Mouse (Mus musculus) liver, embryonic 16.5 days (tissue): ENCODE results near the gene Polg2. TPM values are rescaled to one million over a fixed set of nuclear protein-coding genes. Genes with fewer than 3 reads are reported as not detected.

ENCODE experiments used
- ATAC-seq: fragments of 200-750 bp; cut with Nextera tagmentation; 2 replicates; pipeline ENCODE4 v1.8.0; 2017; ENCODE audit warnings: low read depth, mild to moderate bottlenecking, moderate number of reproducible peaks, moderate library complexity
- H3K27ac ChIP-seq: fragments of 300-500 bp; sonication (generic); 2 replicates; pipeline ENCODE4 v1.5.1; 2014; ENCODE audit warnings: mild to moderate bottlenecking, low read length
- H3K27me3 ChIP-seq: fragments of 300-500 bp; sonication (generic); 2 replicates; pipeline ENCODE4 v1.6.1; 2014; ENCODE audit warnings: low read depth, low read length, mixed read lengths; ENCODE audit not compliant: control insufficient read depth, insufficient read depth
- H3K36me3 ChIP-seq: fragments of 300-500 bp; sonication (generic); 2 replicates; pipeline ENCODE4 v1.6.1; 2014; ENCODE audit warnings: mild to moderate bottlenecking; ENCODE audit not compliant: control insufficient read depth, insufficient read depth
- H3K4me1 ChIP-seq: fragments of 300-500 bp; sonication (generic); 2 replicates; pipeline ENCODE4 v1.6.1; 2014; ENCODE audit warnings: low read depth, low read length, mixed read lengths; ENCODE audit not compliant: control insufficient read depth
- H3K4me2 ChIP-seq: fragments of 300-500 bp; sonication (generic); 2 replicates; pipeline ENCODE4 v1.6.1; 2014; ENCODE audit warnings: low read depth, low read length, mixed read lengths
- H3K4me3 ChIP-seq: fragments of 300-500 bp; sonication (generic); 2 replicates; pipeline ENCODE4 v1.5.1; 2014; ENCODE audit warnings: low read depth, mild to moderate bottlenecking, low read length
- H3K9ac ChIP-seq: fragments of 300-500 bp; sonication (generic); 2 replicates; pipeline ENCODE4 v1.6.1; 2014; ENCODE audit warnings: low read depth, low read length
- H3K9me3 ChIP-seq: fragments of 300-500 bp; sonication (generic); replicated peaks from 2 replicates; pipeline ENCODE4 v1.6.1; 2016; ENCODE audit warnings: low read length; ENCODE audit not compliant: control insufficient read depth
- WGBS: fragments of 180-500 bp; shearing (Covaris S2); extraction: QIAGEN DNeasy Blood & Tissue Kit; methylation state at CpG from one replicate; pipeline ENCODE4 v1.1.7; 2014; ENCODE audit not compliant: insufficient replicate concordance; 5-methylcytosine and 5-hydroxymethylcytosine counted together
- polyA plus RNA-seq: library from polyadenylated mRNA; unstranded; fragments of >200 nt; fragmentation: Nextera tagmentation; extraction: Ambion mirVana; gene quantifications from 2 replicates; pipeline ENCODE4 v1.2.1, GENCODE M21; 2015

Gene Polg2
- polyA plus RNA-seq, 1 experiment from 2014 or later = 4.0 TPM

DNA sequence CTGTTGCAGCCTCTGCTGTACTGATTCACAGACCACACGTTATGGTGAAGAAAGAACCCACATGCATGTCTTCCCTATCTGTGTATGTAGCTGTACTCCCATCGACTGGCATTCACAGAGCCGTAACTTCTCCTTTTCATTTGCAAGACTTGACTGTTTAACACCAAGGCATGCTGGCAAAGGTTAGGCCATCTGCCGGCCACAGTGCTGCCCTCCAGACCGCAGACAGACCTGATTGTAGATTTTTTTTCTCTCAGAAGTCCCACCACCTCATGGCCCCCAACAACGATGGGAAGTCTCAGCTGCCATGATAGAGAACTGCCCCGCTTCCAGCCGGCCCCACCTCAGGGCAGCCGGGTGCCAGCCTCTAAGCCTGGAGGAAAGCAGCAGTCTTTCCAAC is 40.3 kb upstream of the Polg2 start:
- no peak overlapping the region for H3K4me2 ChIP-seq
- no peak overlapping the region for H3K27ac ChIP-seq
- peaks cover 23% of the 10 kb centered on the region for H3K36me3 ChIP-seq
- H3K4me3 ChIP-seq = no peak overlapping the region
- H3K4me1 ChIP-seq = no peaks in the 10 kb centered on the region; the same call in 1 of the 2 replicates
- H3K27me3 ChIP-seq = no peaks in the 10 kb centered on the region
- H3K9ac ChIP-seq = no peak overlapping the region
- WGBS = 62% methylated on average over 9 of the region's 9 CpGs
- no peaks in the 10 kb centered on the region for H3K9me3 ChIP-seq
- no peak for ATAC-seq

DNA sequence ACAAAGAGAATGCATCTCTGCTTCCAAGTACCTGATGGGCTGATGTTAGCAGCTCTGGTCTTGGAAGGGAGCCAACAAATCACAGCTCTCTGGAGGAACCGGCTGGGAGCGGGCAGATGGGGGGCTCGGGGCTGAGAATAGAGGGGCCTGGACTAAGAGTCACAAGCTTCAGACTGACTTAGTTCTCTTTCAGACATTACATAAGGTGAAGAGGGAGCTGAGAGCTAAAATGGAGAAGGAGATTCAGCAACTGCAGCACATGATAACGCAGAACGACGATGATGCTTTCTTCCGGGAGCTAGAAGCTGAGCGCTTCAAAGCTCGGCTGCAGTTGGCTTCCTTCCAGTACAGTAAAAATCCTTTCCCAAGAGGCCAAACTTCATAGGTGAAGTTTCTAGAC is 39.0 kb upstream of the Polg2 start:
- no peak overlapping the region for H3K4me2 ChIP-seq
- ATAC-seq = no peak
- H3K9ac ChIP-seq = no peak overlapping the region
- H3K27ac ChIP-seq = no peak overlapping the region
- WGBS = 79% methylated on average over 9 of the region's 9 CpGs
- H3K36me3 ChIP-seq = peaks cover 23% of the 10 kb centered on the region
- H3K9me3 ChIP-seq = no peaks in the 10 kb centered on the region
- H3K4me1 ChIP-seq = no peaks in the 10 kb centered on the region; the same call in 1 of the 2 replicates
- no peaks in the 10 kb centered on the region for H3K27me3 ChIP-seq
- H3K4me3 ChIP-seq = no peak overlapping the region

DNA sequence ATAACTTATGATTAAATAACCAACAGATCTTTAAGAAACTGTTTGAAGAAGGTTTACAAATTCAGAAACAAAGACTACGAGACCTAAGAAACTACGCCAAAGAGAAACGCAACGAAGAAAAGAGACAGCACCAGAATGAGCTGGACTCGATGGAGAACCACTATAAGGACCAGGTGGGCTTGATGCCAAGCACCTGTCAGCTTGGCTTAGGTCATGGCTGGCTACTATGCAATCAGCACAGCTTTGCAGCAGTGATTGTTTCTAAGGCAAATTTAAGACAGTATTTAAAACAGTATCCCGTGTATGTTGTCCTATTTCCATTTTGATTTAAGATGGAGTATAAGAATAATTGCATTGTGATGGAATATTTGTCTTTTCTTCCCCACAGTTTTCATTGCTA is 38.5 kb upstream of the Polg2 start:
- no peaks in the 10 kb centered on the region; the same call in 1 of the 2 replicates for H3K4me1 ChIP-seq
- H3K27me3 ChIP-seq = no peaks in the 10 kb centered on the region
- ATAC-seq = no peak
- H3K9me3 ChIP-seq = no peaks in the 10 kb centered on the region
- H3K9ac ChIP-seq = no peak overlapping the region
- H3K4me2 ChIP-seq = no peak overlapping the region
- 87% methylated on average over 6 of the region's 6 CpGs for WGBS
- peaks cover 23% of the 10 kb centered on the region for H3K36me3 ChIP-seq
- no peak overlapping the region for H3K4me3 ChIP-seq
- no peak overlapping the region for H3K27ac ChIP-seq

DNA sequence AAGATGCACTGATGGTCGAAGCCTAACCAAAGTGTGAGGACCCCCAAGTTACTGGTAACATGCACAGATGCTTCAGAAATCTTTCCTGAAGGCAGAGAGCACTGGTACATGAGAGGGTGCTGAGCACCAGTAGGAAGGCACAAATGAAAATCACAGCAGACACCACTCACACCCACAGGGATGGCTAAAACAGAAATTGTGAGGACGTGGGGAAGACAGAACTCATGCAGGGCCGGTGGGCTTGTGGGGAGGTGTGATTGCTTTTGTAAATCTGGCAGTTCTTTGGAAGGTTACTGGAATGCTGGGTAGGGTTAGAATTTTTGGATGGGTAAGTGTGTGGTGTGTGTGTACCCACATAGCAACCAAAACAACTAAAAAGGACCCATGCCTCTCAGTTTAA is 37.8 kb upstream of the Polg2 start:
- no peak overlapping the region for H3K4me3 ChIP-seq
- no peak overlapping the region for H3K9ac ChIP-seq
- H3K9me3 ChIP-seq = no peaks in the 10 kb centered on the region
- H3K27me3 ChIP-seq = no peaks in the 10 kb centered on the region
- H3K36me3 ChIP-seq = peaks cover 23% of the 10 kb centered on the region
- no peak overlapping the region for H3K4me2 ChIP-seq
- 74% methylated on average over 3 of the region's 3 CpGs for WGBS
- no peak for ATAC-seq
- no peaks in the 10 kb centered on the region; the same call in 1 of the 2 replicates for H3K4me1 ChIP-seq
- no peak overlapping the region for H3K27ac ChIP-seq

DNA sequence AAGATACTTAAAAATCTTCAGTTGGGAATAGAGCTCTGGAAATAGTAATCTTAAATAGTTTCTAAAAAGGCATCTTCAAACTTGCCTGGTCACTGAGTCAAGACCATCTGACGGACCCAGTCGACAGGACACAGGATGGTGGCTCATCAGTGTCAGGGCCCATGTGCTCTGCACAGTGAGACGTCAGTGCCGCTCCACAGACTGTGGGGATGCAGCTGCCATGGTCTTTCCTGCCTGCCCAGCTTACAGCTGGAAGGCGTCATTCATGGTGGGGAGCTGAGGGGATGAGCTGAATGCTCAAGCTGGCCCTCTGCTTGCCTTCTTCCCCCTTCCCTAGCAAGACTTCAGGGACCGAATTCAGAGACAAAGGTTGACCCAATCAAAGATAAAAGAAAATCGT is 37.0 kb upstream of the Polg2 start:
- WGBS = 77% methylated on average over 7 of the region's 7 CpGs
- no peak for ATAC-seq
- no peaks in the 10 kb centered on the region for H3K27me3 ChIP-seq

DNA sequence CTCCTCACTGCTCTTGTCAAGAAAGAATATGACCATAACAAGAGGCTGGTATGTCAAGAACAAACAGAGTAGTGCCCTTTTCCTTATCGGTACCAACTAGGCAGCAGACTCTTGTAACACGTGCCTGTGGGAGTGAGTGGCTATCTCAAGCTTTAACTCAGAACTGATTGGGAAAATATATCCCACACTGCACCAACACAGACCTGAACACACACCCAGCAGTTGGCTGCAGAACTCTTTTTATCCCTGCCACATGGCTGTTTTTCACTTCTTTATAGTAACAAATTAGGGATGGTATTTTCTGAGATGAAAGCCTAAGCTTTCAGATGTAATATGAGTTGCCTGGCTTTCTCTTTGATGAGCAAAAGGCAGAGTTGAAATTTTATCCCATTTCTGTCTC is 36.4 kb upstream of the Polg2 start:
- Histone ChIP-seq H3K27me3 (no peaks in the 10 kb centered on the region), H3K9ac (no peak overlapping the region), H3K36me3 (peaks cover 26% of the 10 kb centered on the region), H3K4me2 (no peak overlapping the region), H3K9me3 (no peaks in the 10 kb centered on the region), H3K27ac (no peak overlapping the region), H3K4me1 (no peaks in the 10 kb centered on the region; the same call in 1 of the 2 replicates), H3K4me3 (no peak overlapping the region)
- 65% methylated on average over 2 of the region's 2 CpGs for WGBS
- ATAC-seq = no peak

More for the DNA sequence above, 37.0 kb upstream of the Polg2 start:
- no peak overlapping the region for H3K4me2 ChIP-seq
- H3K9ac ChIP-seq = no peak overlapping the region
- H3K9me3 ChIP-seq = no peaks in the 10 kb centered on the region
- H3K4me1 ChIP-seq = no peaks in the 10 kb centered on the region; the same call in 1 of the 2 replicates
- peaks cover 25% of the 10 kb centered on the region for H3K36me3 ChIP-seq
- no peak overlapping the region for H3K27ac ChIP-seq
- no peak overlapping the region for H3K4me3 ChIP-seq

DNA sequence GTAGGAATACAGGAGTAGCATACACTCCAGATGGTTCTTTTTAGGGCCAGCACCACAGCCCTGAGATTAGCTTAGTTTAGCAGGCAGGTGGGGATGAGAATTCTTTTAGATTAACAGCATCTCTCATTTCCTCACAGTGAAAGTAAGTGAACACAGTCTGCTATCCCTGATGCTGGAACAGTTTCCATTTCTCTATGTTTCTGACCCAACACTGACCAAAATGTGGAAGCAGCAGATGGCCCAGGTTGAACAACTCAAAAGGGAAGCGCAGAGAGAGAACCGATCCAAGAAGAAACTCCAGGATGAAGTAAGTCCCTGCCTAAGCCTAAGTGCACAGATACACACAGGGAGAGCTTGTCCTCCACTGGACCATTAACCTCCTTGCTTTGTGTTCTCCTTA is 36.0 kb upstream of the Polg2 start:
- H3K4me1 ChIP-seq = no peaks in the 10 kb centered on the region; the same call in 1 of the 2 replicates
- WGBS = 92% methylated on average over 2 of the region's 2 CpGs
- no peak overlapping the region for H3K9ac ChIP-seq
- no peaks in the 10 kb centered on the region for H3K9me3 ChIP-seq
- ATAC-seq = no peak
- no peaks in the 10 kb centered on the region for H3K27me3 ChIP-seq
- H3K36me3 ChIP-seq = peaks cover 28% of the 10 kb centered on the region
- H3K4me3 ChIP-seq = no peak overlapping the region
- no peak overlapping the region for H3K27ac ChIP-seq
- H3K4me2 ChIP-seq = no peak overlapping the region

DNA sequence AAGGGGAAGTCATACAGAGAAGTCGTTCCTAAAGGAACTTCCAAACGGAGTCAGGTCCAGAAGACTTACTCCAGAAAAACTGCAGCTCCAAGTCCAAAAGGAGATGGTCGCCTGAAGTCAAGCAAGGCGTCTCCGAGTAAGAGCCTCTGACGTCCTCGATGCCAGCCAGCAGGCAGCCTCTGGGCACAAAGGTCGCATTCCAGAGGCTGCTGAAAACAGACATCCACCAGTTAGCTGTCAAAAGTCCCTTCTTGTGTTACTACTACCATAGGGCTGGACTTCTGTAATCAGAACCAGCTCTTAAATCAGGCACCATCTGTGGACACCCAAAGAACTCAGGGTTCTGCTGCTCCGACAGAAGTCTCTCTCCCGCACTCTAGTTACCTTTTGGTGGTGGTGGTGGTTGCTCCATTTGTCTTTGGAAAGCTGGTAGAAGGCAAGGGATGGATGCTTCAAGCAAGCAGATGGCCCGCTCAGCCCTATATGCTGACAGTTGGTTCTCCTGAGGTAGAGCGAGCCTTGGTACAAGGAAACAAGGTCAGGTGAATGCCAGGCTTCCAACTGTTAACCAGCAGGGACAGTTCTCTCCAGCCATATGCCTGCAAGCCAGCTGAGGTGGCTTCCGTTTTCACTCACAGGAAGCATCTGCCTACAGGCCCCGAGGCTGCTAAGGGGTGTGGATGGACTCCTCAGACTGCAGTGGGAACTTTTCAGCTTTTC is 35.4 kb upstream of the Polg2 start:
- Histone ChIP-seq H3K36me3 (peaks cover 26% of the 10 kb centered on the region), H3K4me2 (no peak overlapping the region), H3K4me1 (no peaks in the 10 kb centered on the region; the same call in 1 of the 2 replicates), H3K9me3 (no peaks in the 10 kb centered on the region), H3K27me3 (no peaks in the 10 kb centered on the region), H3K4me3 (no peak overlapping the region), H3K9ac (no peak overlapping the region), H3K27ac (no peak overlapping the region)
- ATAC-seq = no peak
- 72% methylated on average over 14 of the region's 14 CpGs for WGBS

DNA sequence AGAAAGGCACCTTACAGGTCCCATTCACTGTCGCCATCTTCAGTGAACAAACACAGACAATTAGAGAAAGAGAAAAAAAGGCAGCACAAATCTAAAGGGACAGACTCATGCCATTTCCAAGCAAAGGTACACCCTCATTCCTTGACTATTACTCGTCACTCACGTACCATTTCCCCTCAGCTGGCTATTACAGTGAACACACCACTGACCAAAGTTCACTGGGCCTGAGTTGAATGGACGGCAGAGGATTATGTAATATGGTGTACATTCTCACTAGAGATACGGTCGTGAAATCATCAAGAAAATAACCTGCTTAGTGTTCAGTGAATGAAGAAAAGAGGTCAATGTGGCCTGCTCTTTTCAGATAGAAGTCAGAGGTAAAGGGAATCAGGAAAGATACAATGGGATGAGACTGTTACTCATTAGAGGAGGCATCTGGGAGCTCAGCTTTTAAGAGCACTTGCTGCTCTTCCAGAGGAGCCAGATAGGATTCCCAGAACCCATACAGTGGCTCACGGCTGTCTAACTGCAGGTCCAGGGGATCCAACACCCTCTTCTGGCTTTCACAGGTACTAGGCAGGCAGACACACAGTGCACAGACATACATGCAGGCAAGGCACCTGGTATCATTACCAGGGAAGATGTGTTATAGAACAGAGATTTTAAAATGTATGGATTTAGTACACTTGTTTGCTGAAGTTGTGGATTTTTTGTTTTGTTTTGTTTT is 33.2 kb upstream of the Polg2 start:
- ATAC-seq = peak; percentile 88
- H3K36me3 ChIP-seq = peaks cover 20% of the 10 kb centered on the region
- H3K27me3 ChIP-seq = no peaks in the 10 kb centered on the region
- no peak overlapping the region for H3K4me2 ChIP-seq
- no peak overlapping the region for H3K4me3 ChIP-seq
- WGBS = 76% methylated on average over 7 of the region's 7 CpGs
- H3K4me1 ChIP-seq = no peaks in the 10 kb centered on the region; the same call in 1 of the 2 replicates
- H3K9ac ChIP-seq = no peak overlapping the region
- H3K27ac ChIP-seq = peak overlapping the region; percentile 85
- no peaks in the 10 kb centered on the region for H3K9me3 ChIP-seq
